Mouse (Mus musculus) lung, embryonic 16.5 days (tissue): ENCODE data around the gene Zfyve28. TPM values are rescaled to one million over a fixed set of nuclear protein-coding genes. Genes with fewer than 3 reads are reported as not detected.

Experiments used
- ATAC-seq: fragments of 200-750 bp; cut with Nextera tagmentation; 2 replicates; pipeline ENCODE4 v1.8.0; 2017; ENCODE audit warnings: low read depth, mild to moderate bottlenecking, moderate library complexity
- H3K27ac ChIP-seq: fragments of 300-500 bp; sonication (generic); 2 replicates; pipeline ENCODE4 v1.5.1; 2014; ENCODE audit warnings: mild to moderate bottlenecking, control low read depth, low read length
- H3K27me3 ChIP-seq: fragments of 300-500 bp; sonication (generic); 2 replicates; pipeline ENCODE4 v1.6.1; 2014; ENCODE audit warnings: low read depth, low read length, mixed read lengths; ENCODE audit not compliant: control insufficient read depth, insufficient read depth
- H3K36me3 ChIP-seq: fragments of 300-500 bp; sonication (generic); 2 replicates; pipeline ENCODE4 v1.6.1; 2014; ENCODE audit warnings: low read length; ENCODE audit not compliant: control insufficient read depth, insufficient read depth
- H3K4me1 ChIP-seq: fragments of 300-500 bp; sonication (generic); replicated peaks from 2 replicates; pipeline ENCODE4 v1.6.1; 2014; ENCODE audit warnings: low read length, mixed read lengths; ENCODE audit not compliant: control insufficient read depth, insufficient read depth
- H3K4me2 ChIP-seq: fragments of 300-500 bp; sonication (generic); 2 replicates; pipeline ENCODE4 v1.6.1; 2014; ENCODE audit warnings: low read depth, low read length, control low read depth
- H3K4me3 ChIP-seq: fragments of 300-500 bp; sonication (generic); 2 replicates; pipeline ENCODE4 v1.5.1; 2014; ENCODE audit warnings: mild to moderate bottlenecking, low read length, control low read depth
- H3K9ac ChIP-seq: fragments of 300-500 bp; sonication (generic); 2 replicates; pipeline ENCODE4 v1.6.1; 2014; ENCODE audit warnings: low read length, control low read depth
- H3K9me3 ChIP-seq: fragments of 300-500 bp; sonication (generic); 2 replicates; pipeline ENCODE4 v1.6.1; 2016; ENCODE audit warnings: low read length; ENCODE audit not compliant: control insufficient read depth
- WGBS: fragments of 180-500 bp; shearing (Covaris S2); extraction: QIAGEN DNeasy Blood & Tissue Kit; methylation state at CpG from one replicate; pipeline ENCODE4 v1.1.7; 2014; 5-methylcytosine and 5-hydroxymethylcytosine counted together
- polyA plus RNA-seq: library from polyadenylated mRNA; unstranded; fragments of >200 nt; fragmentation: Nextera tagmentation; extraction: Ambion mirVana; gene quantifications from 2 replicates; pipeline ENCODE4 v1.2.1, GENCODE M21; 2015

The Zfyve28 gene
- polyA plus RNA-seq, 1 experiment from 2014 or later, result 0.26 TPM

DNA sequence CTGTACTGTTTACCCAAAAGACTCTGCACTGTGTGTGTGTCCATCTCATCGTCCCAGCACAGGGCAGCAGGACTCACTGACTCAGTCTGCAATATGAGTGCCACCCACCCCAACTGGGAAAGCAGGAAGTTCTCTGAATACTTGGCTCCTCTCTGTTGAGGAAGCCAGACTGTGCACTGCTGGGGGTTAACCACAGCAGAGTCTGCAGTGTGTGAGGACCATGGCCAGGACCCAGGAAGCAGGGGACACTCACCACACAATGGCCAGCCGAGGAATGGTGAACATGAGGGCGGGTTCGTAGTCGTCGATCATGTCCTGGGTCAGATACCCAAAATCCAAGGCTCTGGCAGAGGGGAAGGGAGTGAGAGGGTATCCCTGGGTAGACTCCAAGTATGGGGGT is 56.3 kb downstream of the Zfyve28 start:
- H3K4me2 ChIP-seq, result no peak overlapping the region
- H3K27ac ChIP-seq, result no peak overlapping the region
- H3K9me3 ChIP-seq, result no peaks in the 10 kb centered on the region
- ATAC-seq, result no peak
- H3K4me3 ChIP-seq, result no peak overlapping the region
- no peaks in the 10 kb centered on the region for H3K4me1 ChIP-seq
- H3K27me3 ChIP-seq, result no peaks in the 10 kb centered on the region
- H3K36me3 ChIP-seq, result no peaks in the 10 kb centered on the region
- WGBS, result 74% methylated on average over 6 of the region's 6 CpGs
- no peak overlapping the region for H3K9ac ChIP-seq

GRCm38 (mm10) chr5:34230599-34231485 is 57.4 kb downstream of the Zfyve28 start:
- no peaks in the 10 kb centered on the region for H3K9me3 ChIP-seq
- H3K36me3 ChIP-seq, result no peaks in the 10 kb centered on the region
- 65% methylated on average over 9 of the region's 9 CpGs for WGBS
- ATAC-seq, result no peak
- no peak overlapping the region for H3K4me3 ChIP-seq
- H3K27me3 ChIP-seq, result no peaks in the 10 kb centered on the region
- H3K9ac ChIP-seq, result no peak overlapping the region
- no peak overlapping the region for H3K4me2 ChIP-seq
- no peak overlapping the region for H3K27ac ChIP-seq
- no peaks in the 10 kb centered on the region for H3K4me1 ChIP-seq

GRCm38 (mm10) chr5:34229503-34229902 is 58.7 kb downstream of the Zfyve28 start:
- no peak overlapping the region for H3K4me2 ChIP-seq
- no peaks in the 10 kb centered on the region for H3K36me3 ChIP-seq
- no peak overlapping the region for H3K27ac ChIP-seq
- H3K4me1 ChIP-seq, result no peaks in the 10 kb centered on the region
- no peak overlapping the region for H3K9ac ChIP-seq
- ATAC-seq, result no peak
- 87% methylated on average over 5 of the region's 5 CpGs for WGBS
- no peak overlapping the region for H3K4me3 ChIP-seq
- no peaks in the 10 kb centered on the region for H3K27me3 ChIP-seq
- no peaks in the 10 kb centered on the region for H3K9me3 ChIP-seq

GRCm38 (mm10) chr5:34225516-34225915 is 62.7 kb downstream of the Zfyve28 start:
- WGBS, result 92% methylated on average over 2 of the region's 2 CpGs
- no peak for ATAC-seq
- H3K4me2 ChIP-seq, result no peak overlapping the region

DNA sequence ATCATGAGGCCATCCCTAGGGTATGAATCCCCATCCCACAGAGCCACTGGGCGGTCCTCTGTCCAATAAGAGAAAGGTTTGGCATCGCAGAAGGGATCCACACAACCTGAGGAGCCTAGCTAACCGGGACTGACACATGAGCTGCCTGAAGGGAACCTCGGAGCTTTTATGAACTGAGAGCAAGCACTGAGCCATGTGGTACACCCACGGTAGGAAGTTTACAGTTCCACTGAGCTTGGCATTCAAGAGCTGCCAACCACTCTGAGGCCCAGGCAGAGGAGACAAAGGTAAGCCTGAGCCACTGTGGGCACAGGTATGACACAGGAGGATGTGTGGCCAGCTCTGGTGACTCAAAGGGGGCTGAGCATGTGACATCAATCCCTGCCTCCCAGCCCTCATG is 63.7 kb downstream of the Zfyve28 start:
- H3K9ac ChIP-seq, result no peak overlapping the region
- H3K27me3 ChIP-seq, result no peaks in the 10 kb centered on the region

More at GRCm38 (mm10) chr5:34225516-34225915, 62.7 kb downstream of the Zfyve28 start:
- no peaks in the 10 kb centered on the region for H3K9me3 ChIP-seq
- no peaks in the 10 kb centered on the region for H3K27me3 ChIP-seq
- H3K27ac ChIP-seq, result no peak overlapping the region
- no peak overlapping the region for H3K4me3 ChIP-seq
- H3K4me1 ChIP-seq, result no peaks in the 10 kb centered on the region
- no peak overlapping the region for H3K9ac ChIP-seq
- H3K36me3 ChIP-seq, result no peaks in the 10 kb centered on the region

DNA sequence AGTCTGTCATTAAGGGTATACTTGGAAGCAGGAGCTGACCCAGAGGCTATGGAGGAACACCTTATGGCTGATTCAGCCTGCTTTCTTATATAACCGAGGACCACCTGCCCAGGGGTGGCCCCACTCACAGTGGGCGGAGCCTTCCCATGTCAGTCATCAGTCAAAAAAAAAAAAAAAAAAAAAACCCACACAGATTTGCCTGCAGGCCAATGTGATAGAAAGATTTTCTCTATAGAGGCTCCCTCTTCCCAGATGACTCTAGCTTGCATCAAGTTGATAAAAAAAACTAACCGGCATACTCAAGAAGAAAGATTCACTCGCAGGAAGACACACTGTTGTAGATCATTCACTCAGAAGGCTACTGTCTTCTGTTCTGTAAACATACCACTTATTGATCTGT is 68.2 kb downstream of the Zfyve28 start:
- peaks cover 5% of the 10 kb centered on the region; the same call in 1 of the 2 replicates for H3K4me1 ChIP-seq
- H3K27ac ChIP-seq, result no peak overlapping the region
- no peak for ATAC-seq
- no peaks in the 10 kb centered on the region for H3K36me3 ChIP-seq
- no peak overlapping the region for H3K9ac ChIP-seq
- H3K9me3 ChIP-seq, result no peaks in the 10 kb centered on the region
- 70% methylated on average over 4 of the region's 4 CpGs for WGBS
- H3K4me3 ChIP-seq, result no peak overlapping the region
- no peak overlapping the region for H3K4me2 ChIP-seq
- H3K27me3 ChIP-seq, result no peaks in the 10 kb centered on the region

More for the DNA sequence above, 63.7 kb downstream of the Zfyve28 start:
- no peak for ATAC-seq
- H3K4me1 ChIP-seq, result no peaks in the 10 kb centered on the region
- no peak overlapping the region for H3K4me2 ChIP-seq
- H3K27ac ChIP-seq, result no peak overlapping the region
- H3K4me3 ChIP-seq, result no peak overlapping the region
- 78% methylated on average over 5 of the region's 5 CpGs for WGBS
- no peaks in the 10 kb centered on the region for H3K9me3 ChIP-seq
- H3K36me3 ChIP-seq, result no peaks in the 10 kb centered on the region

GRCm38 (mm10) chr5:34218672-34219071 is 69.6 kb downstream of the Zfyve28 start:
- no peak overlapping the region for H3K27ac ChIP-seq
- peaks cover 7% of the 10 kb centered on the region; the same call in 1 of the 2 replicates for H3K4me1 ChIP-seq
- no peak overlapping the region for H3K4me2 ChIP-seq
- no peak overlapping the region for H3K9ac ChIP-seq
- no peaks in the 10 kb centered on the region for H3K36me3 ChIP-seq
- no peaks in the 10 kb centered on the region for H3K27me3 ChIP-seq
- no peaks in the 10 kb centered on the region for H3K9me3 ChIP-seq
- WGBS, result 37% methylated on average over 5 of the region's 5 CpGs
- peak; percentile 72; the same call in 1 of the 2 replicates for ATAC-seq
- no peak overlapping the region for H3K4me3 ChIP-seq

DNA sequence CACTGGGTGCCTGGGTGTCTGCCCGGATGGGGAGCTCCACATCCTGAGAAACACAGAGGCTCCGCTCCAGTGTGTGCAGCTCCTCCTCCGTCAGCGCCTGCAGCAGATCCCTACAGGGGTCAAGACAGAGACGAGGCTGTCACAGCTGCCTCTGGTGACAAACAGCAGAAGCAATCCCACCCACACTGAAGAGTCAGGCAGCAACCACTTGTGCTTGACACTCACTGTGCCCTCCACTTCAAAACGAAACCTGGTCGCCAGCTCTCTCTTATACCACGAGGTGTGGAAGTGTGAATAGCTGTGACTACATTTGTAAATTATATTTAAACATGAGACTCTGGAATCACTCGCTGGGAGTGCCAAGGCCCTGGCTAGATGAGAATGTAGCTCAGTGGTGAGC is 70.5 kb downstream of the Zfyve28 start:
- peak overlapping the region; percentile 13; the same call in 1 of the 2 replicates for H3K27ac ChIP-seq
- no peaks in the 10 kb centered on the region for H3K27me3 ChIP-seq
- no peaks in the 10 kb centered on the region for H3K36me3 ChIP-seq
- H3K4me3 ChIP-seq, result no peak overlapping the region
- peaks cover 7% of the 10 kb centered on the region; the same call in 1 of the 2 replicates for H3K4me1 ChIP-seq
- no peak overlapping the region for H3K4me2 ChIP-seq
- ATAC-seq, result peak; percentile 59
- 28% methylated on average over 9 of the region's 9 CpGs for WGBS
- peak overlapping the region; percentile 20; the same call in 1 of the 2 replicates for H3K9ac ChIP-seq
- H3K9me3 ChIP-seq, result no peaks in the 10 kb centered on the region

DNA sequence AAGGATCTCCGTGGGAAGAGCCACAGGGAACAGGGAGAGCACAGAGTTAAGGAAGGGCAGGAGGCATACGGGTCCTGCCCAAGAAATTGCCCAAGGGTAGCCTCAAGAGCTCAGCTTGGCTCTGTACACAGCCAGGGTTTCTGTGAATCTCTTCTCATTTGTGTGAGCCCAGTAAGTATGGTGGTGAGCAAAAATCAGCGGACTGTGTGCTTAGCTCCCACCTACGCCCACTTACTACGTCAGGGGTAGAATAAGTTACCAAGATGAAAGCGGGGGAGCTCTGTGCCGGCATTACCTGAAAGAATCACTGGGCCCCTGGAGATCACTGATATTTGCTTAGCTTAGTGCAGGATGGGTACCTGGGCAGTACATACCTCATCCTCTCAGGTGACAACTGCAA is 72.2 kb downstream of the Zfyve28 start:
- Histone ChIP-seq H3K27ac (no peak overlapping the region), H3K36me3 (no peaks in the 10 kb centered on the region), H3K4me2 (no peak overlapping the region), H3K9me3 (no peaks in the 10 kb centered on the region), H3K9ac (no peak overlapping the region), H3K4me3 (no peak overlapping the region), H3K4me1 (peaks cover 7% of the 10 kb centered on the region; the same call in 1 of the 2 replicates), H3K27me3 (no peaks in the 10 kb centered on the region)
- 74% methylated on average over 7 of the region's 7 CpGs for WGBS
- no peak for ATAC-seq
